Mouse (Mus musculus) effector memory CD4-positive, alpha-beta T cell, adult 7 months (primary cell): Measurements from ENCODE around the gene Olfr191. TPM values are rescaled to one million over a fixed set of nuclear protein-coding genes. Genes with fewer than 3 reads are reported as not detected.

Experiments
- polyA plus RNA-seq: library from polyadenylated mRNA; unstranded; fragments of 100-300 nt; shearing (Covaris generic); gene quantifications from one replicate; pipeline ENCODE4 v1.2.1, GENCODE M21; 2017

The Olfr191 gene
- not detected for polyA plus RNA-seq

GRCm38 (mm10) chr16:59089722-59090121 is at the start of gene Olfr191:
Gene Olfr191 (minus strand): TSS chr16:59089822.

GRCm38 (mm10) chr16:59120969-59121368 is 31.3 kb upstream of the Olfr191 start, which contains the start of gene Olfr194:
Gene Olfr194 (minus strand): TSS chr16:59121069.

GRCm38 (mm10) chr16:59111781-59112180 is 22.2 kb upstream of the Olfr191 start, which contains the start of gene Olfr193:
Gene Olfr193 (minus strand): TSS chr16:59111881.

GRCm38 (mm10) chr16:59077905-59078304 is 11.7 kb downstream of the Olfr191 start, which contains the start of gene Olfr190:
Gene Olfr190 (minus strand): TSS chr16:59078005.

GRCm38 (mm10) chr16:59039710-59040109 is 49.9 kb downstream of the Olfr191 start, which contains the start of gene Olfr187:
Gene Olfr187 (minus strand): TSS chr16:59039767.

Other genes with a start within 250 kb of the Olfr191 start
- gene Olfr177, start 215.1 kb downstream of the Olfr191 start, polyA plus RNA-seq: 0.16 TPM
- gene Olfr178, start 197.8 kb downstream of the Olfr191 start, polyA plus RNA-seq: not detected
- gene Olfr181, start 161.1 kb downstream of the Olfr191 start, polyA plus RNA-seq: not detected
- gene Olfr180, start 160.4 kb downstream of the Olfr191 start, polyA plus RNA-seq: not detected
- gene Olfr183, start 94.5 kb downstream of the Olfr191 start, polyA plus RNA-seq: 0.27 TPM
- gene Olfr186, start 59.5 kb downstream of the Olfr191 start, polyA plus RNA-seq: not detected
- gene Olfr187, start 50.1 kb downstream of the Olfr191 start, polyA plus RNA-seq: not detected
- not detected for gene Olfr190, start 11.8 kb downstream of the Olfr191 start, polyA plus RNA-seq
- not detected for gene Olfr193, start 22.1 kb upstream of the Olfr191 start, polyA plus RNA-seq
- gene Olfr194, start 31.2 kb upstream of the Olfr191 start, polyA plus RNA-seq: not detected
- gene Olfr195, start 57.2 kb upstream of the Olfr191 start, polyA plus RNA-seq: not detected
- gene Olfr196, start 80.6 kb upstream of the Olfr191 start, polyA plus RNA-seq: not detected
- gene Olfr198, start 113.7 kb upstream of the Olfr191 start, polyA plus RNA-seq: not detected
- not detected for gene Olfr199, start 129.9 kb upstream of the Olfr191 start, polyA plus RNA-seq
- gene Olfr201, start 182.8 kb upstream of the Olfr191 start, polyA plus RNA-seq: 0.32 TPM
- not detected for gene Olfr202, start 197.0 kb upstream of the Olfr191 start, polyA plus RNA-seq
- not detected for gene Olfr203, start 209.1 kb upstream of the Olfr191 start, polyA plus RNA-seq
- gene Olfr204, start 228.4 kb upstream of the Olfr191 start, polyA plus RNA-seq: not detected
- gene Olfr205, start 241.3 kb upstream of the Olfr191 start, polyA plus RNA-seq: not detected